Mouse (Mus musculus): ENCODE measurements around the gene Pex3. TPM values are rescaled to one million over a fixed set of nuclear protein-coding genes. Genes with fewer than 3 reads are reported as not detected.
"Not testable (repeated sequence)": the region's sequence is repeated elsewhere in the genome, so short reads cannot be mapped to it uniquely, and the experiment has no call there.

Pex3 gene
- total RNA-seq, 2 experiments from 2014 or later = 30.1 to 38.4 TPM

DNA sequence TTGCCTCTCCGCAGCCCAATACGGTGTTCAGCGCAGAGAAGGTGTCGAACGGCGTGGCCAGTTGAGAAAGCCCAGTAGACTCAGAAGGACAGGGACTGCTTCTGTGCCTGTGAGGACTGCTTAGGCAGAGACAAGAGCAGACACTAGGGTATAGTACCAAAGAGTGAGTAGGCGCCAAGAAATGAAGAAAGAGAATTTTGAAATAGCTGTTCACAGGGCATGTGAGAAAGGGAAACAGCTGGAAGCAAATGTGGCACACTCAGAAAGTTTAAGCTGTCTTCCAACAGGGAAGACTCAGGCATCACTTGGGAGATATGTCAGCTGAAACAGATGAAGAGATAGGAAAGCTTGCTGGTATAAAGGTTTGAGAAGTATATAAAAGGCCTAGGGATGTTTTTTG, 16.2 kb downstream of the Pex3 start:
- DNase-seq = no peak

DNA sequence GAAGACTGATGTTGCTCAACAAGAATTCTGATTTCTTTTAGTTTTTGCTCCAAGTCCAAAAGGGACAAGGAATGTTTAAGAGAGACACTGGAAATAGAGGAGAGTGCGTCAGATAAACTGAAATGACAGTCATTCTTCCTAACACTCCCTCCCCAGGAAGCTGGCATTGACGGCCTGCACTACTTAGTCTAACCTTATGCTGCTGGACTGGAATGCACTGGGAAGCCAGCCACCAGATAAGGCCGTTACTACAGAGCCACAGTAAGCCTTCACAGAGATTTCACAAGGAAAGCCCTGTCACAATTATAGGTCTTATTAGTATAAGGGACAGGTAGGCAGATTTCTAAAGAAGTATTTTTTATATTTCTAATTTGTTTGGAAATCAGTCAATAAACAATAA, 18.2 kb downstream of the Pex3 start:
- no peak for DNase-seq

DNA sequence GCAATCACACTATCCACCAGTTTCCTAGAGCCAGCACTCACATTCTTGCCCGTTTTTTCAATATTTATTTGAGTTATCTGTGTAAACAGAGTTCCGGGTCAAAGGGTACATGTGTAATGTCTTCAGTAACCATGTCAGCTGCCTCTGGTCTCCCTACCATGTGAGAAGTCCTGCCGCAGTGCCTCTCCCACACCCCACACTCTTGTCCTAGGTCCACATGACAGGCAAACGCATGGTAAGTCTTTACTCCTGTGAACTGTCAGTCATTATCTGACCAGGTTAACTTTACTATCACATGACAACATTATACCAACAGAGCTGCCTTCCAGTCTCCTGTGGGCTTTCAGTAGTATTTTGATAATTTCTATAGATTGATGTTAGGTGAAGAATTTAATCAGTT, 24.8 kb downstream of the Pex3 start:
- DNase-seq = no peak

DNA sequence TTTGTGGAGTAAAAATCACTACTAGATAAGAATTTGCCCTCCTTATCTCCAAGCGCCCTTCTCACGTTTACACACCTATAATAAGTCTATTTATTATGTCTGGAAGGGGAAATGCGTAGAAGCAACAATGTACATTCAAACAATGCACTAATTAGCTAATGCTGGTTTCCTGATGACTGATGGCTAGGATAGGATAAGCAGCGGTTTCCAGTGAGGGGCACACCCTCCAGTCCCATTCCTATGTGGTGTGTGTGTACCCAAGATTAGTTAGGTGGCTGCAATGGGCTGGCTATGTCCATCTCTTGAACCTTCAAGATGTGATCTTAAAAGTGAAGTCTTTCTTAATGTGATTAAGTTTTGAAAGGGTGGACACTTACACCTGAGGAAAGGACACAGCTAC, 31.1 kb downstream of the Pex3 start:
- no peak for DNase-seq

DNA sequence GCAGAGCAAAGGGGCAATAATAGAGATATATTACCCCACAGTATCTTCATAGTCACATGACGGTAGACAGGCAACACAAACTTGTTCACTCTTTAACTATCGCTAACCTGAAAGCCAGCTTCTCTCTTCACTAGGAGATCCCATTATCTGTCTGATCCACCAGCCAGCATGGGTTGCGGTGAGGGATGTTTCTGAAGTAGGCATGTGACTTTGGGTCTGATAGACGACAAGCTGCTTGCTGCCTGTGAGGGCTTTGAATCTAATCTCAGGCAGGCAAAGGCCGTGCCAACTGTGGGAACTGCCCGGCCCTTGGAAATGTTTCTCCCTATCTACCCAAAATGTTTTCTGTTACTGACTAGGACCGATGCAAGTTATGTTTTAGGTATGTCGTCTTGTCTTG, 50.6 kb downstream of the Pex3 start:
- DNase-seq = no peak

DNA sequence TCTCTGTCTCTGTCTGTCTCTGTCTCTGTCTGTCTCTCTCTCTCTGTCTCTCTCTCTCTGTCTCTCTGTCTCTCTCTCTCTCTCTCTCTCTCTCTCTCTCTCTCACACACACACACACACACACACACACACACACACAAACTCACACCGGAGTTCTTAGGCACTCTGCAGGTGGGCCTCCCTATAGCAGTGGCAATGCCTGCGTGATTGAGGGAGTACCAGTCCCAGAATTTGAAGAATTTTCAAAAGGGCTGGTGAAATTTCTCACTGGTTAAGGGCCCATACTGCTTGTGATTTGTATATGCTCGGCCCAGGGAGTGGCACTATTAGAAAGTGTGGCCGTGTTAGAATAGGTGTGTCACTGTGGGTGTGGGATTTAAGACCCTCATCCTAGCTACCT, 51.4 kb downstream of the Pex3 start:
- not testable (repeated sequence) for DNase-seq

DNA sequence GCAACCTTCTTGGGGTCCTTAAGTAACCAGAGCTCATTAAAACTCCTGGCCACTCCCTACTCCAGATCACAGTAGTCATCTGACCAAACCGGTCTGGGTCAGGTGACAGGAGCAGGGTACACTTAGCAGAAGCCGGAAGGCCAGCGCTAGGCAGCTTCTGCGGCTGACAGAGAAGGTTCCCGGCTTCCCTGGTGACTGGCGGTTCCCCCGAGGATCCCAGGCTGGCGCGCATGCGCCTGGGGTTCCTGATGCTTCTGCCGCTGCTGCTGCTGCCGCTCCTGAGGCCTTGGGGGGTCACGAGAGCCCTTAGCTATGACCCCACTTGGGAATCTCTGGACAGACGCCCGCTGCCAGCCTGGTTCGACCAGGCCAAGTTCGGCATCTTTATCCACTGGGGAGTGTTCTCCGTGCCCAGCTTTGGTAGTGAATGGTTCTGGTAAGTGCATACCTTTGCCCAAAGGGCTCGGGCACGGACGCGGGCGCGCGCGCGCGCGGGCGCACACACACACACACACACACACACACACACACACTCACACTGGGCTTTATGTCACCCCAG, 51.9 kb downstream of the Pex3 start:
- DNase-seq = peak; percentile 91 to 93

DNA sequence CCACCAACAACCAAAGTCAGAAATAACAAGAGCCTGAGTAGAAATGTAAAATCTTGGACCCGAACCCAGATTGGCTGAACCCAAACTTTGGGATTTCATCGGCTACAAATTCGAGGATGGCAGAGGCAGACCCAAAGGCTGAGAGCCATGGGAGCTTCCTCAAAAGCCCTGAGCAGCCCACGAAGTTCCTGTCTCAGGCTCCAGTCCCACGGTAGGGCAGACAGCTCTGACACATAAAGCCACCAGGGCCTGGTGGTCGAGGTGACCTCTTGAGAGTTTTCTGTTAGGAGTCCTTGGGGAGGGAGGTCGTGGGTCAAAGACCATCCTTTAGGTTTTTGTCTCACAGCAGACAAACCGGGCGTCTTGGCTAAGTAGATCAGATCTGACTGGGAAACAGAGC, 52.5 kb downstream of the Pex3 start:
- no peak for DNase-seq

DNA sequence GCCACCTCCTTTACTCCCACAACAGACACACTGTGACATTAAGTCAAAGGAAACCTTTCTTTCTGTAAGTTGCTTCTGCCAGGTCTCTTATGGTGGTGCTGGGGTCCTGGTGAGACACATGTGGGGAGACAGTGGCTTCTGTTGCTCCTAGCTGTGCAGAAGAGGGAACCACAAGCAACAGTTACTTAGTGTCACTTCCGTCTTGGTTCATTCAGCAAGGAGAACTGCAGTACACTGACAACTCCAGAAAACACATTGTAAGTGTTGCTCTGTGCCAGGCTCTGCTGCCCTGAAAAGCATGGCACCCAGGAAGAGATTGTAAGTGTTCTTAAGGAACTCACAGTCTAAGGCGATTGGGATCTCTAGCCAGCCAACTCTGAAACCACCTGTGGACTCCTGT, 53.6 kb downstream of the Pex3 start, which contains the start of gene Fuca2:
Gene Fuca2 (plus strand): TSS at position 210 of the 400 bp plus-strand sequence.
- no peak for DNase-seq

DNA sequence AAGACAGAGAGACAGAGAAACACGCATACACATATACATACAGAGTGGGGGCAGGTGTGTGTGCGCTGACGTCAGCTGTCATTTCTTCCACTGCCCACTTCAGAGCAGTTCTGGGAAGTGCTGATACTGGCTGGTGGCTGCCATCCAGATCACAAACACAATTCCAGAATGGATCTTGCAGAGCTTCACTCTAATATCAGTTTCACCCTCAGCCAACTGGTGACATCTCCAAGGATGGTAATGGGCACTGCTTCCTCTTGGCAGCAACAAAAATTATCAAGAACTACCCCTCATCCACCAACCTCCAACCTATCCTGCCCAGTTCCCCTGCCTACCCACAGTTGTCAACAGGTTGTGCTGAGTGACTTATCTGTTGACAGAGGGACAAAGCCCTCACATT, 56.6 kb downstream of the Pex3 start:
- DNase-seq = no peak

DNA sequence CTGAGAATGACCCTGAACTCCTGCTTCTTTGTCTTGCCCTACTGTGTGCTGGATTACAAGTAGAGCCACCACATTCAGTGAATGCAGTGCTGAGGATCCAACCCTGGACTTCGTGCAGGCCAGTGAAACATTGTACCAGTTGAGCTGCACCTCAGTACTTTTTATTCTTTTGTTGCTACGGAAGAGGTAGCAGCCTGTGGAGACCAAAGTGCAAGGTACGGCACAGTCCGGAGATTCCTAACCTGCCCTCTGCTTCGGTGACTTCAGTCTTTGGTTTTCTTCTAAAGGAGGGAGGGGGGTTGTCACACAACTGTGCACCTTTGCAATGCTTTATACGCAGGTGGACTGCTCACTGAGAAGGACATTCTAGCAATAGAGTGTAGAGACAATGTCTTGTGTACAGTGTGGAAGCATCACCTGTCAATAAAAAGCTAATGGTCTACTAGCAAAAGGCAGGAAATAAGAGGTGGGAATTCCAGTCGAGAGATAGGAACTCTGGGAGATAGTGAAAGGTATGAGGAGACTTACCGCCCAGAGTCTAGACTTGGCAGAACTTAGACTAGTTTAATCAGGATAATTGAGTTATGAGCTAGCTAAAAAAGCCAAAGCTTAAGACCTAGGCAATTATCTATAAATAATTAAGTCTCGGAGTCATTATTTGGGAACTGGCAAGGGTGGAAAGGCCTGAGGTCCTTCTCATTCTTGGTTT, 58.8 kb downstream of the Pex3 start:
- no peak for DNase-seq

DNA sequence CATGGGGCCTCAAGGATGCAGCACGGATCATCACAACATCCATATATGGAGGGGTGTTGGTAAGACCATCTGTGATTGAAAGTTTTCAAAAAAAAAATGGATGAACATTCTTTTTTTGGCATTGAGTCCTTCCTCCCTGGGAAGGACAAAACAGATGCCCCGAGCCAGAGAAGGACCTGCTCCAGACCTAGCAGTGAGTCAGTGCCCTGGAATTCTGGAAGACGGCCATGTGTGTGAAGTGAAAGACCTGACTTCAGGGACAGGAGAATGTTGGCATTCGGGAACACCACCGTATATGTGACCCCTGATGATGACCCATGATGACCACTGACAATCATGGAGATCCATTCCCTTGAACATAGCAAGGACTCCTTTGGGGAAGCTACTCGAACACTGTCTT, 63.3 kb downstream of the Pex3 start:
- DNase-seq = peak; percentile 43 to 51

DNA sequence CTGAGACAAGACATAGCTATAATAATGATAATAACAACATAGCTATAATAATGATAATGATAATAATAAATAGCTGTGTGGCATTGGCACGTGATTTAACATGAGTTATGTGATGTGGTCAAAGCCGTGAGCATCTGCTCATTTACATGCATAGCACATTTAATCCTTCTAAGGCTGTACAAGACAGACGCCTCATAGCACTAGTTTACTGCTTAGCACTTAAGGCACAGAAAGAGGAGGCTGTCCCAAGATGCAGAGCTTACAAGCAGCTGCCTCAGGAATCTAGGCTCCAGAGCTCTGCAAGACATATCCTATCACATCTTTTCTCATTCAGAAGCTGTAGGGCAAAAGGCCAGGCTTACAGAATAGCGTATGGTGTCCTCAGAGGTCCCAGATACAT, 67.0 kb downstream of the Pex3 start:
- no peak for DNase-seq

DNA sequence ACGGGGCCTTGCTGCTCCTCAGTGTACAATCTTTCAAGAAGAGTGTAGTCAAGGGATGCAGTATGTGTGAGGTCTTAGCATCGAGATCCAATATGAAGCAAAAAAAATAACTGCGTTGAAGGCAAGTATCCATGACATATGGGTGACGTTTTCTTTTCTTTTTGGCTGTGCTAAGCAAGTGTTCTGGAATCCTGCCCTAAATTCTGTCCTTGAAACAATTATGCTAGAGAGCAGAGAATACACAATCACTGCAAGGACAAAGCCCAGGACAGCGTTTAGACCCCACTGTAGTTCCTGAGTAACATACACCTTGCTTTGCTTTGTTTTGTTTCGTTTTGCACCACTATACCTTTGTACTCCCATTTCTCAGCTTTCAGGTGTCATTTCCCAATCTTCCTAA, 73.6 kb downstream of the Pex3 start:
- DNase-seq = no peak

DNA sequence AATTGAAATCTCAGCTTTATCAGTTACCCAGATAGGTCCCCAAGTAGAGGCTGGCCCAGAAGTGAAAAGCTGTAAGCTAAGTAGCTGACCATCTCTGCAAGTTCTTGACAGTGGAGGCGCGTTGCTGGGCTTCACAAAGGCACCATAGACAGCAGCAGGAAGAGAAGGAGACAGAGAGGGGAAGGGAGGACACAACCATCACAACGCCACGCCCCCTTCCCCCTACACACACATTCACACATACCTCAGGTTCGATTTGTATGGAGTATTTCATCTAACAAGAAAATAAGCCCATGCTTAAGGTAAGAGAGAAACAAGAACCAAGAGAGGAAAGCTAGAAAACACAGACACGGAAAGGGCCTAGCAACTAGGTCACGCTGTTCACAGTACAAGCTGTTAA, 77.8 kb downstream of the Pex3 start:
- DNase-seq = no peak

DNA sequence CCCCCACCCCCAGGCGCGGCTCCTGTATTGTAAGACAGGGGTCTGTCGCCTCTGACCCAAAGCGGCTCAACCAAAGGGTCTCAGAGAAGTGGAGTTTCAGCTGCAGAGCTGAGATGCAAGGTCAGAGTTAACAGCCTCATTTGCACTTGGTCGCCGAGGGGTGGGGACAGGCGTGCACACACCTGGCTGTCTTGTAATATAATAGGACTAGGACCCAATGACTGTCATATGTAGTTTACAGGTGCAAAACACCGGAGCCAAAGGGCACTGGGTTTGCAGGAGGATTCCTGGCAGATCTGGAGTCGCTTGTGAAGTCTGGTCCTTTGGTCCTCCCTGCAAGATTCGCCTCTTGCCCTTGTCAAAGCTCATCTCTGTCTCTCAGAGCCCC, 78.4 kb downstream of the Pex3 start:
- no peak for DNase-seq

Other genes starting within 250 kb of the Pex3 start
- 10 to 100 TPM; 22.9 to 30.1 TPM for gene Phactr2, start 78.7 kb downstream of the Pex3 start, total RNA-seq (2021)
- gene Fuca2, start 53.6 kb downstream of the Pex3 start, total RNA-seq (2021) = 10 to 100 TPM; 17.9 to 19.3 TPM
- 1 to 10 TPM; 3.0 to 4.1 TPM for gene Adat2, start 248 bp downstream of the Pex3 start, total RNA-seq (2021)